Mouse (Mus musculus) cortical plate, adult 2 months (tissue): ENCODE results near the gene 1110065P20Rik.

Source experiments
- CTCF ChIP-seq: fragments of 200-500 bp; IDR thresholded peaks from 2 replicates; pipeline ENCODE4 v1.5.1; 2011; ENCODE audit warnings: mild to moderate bottlenecking, control low read depth, low read length; ENCODE audit not compliant: insufficient read depth; ENCODE audit errors: extremely low read depth
- POLR2A ChIP-seq: fragments of 200-500 bp; IDR thresholded peaks from 2 replicates; pipeline ENCODE4 v1.6.1; 2011; ENCODE audit warnings: mild to moderate bottlenecking, low read length, control low read depth; ENCODE audit not compliant: insufficient read depth; ENCODE audit errors: extremely low read depth

DNA sequence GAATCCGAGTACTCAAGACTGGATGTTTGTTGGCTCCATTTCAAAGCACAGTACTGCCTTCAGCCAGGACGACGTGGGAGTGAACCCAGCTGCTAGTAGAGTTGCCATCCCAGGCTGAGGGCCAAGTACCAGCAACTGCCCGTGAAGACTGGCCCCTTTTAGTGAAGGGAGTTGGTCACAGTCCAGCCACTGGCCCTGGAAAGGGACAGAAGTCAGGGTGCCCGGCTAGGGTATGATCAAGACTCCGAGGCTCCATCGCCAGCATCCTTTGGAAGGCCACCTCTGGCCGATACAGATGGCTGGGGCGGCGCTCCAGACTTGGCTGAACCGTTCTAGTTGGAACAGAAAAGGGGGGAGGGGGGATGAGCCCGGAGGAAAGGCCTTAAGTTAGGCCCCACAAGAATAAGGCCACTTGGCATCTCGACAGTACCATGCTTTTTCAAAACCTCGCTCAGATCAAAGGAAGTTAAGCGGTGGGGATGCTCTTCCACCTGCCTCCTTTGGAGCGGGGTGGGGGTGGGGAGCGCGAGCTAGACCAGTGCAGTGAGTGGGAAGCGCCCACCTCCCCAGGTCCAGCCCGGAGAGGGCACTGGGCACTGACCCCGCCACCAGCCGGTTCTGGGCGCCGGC, 1.2 kb downstream of the 1110065P20Rik start:
- TF ChIP-seq CTCF (no peak), POLR2A (no peak)
